Mouse (Mus musculus) adrenal gland, postnatal 4 days (tissue): ENCODE results near the gene Gm49673. TPM values are rescaled to one million over a fixed set of nuclear protein-coding genes. Genes with fewer than 3 reads are reported as not detected.
"Not testable (repeated sequence)": the region's sequence is repeated elsewhere in the genome, so short reads cannot be mapped to it uniquely, and the experiment has no call there.

Source experiments
- DNase-seq, 2 experiments: peaks; one replicate each; pipeline ENCODE4 v3.0.0; 2021 to 2022; ENCODE audit warnings: low spot score in 2 of 2, mixed read lengths in 2 of 2
- total RNA-seq, 2 experiments: library from RNA; stranded (reverse); gene quantifications; 2 replicates each; pipeline ENCODE4 v1.2.3; 2021

The Gm49673 gene
- total RNA-seq, 2 experiments from 2014 or later = 0.31 to 0.79 TPM

GRCm38 (mm10) chr17:8046178-8046577, 101.4 kb downstream of the Gm49673 start:
- peak in 1 of 2 experiments; percentile 13 for DNase-seq

- not testable (repeated sequence) for DNase-seq
Measured at GRCm38 (mm10) chr17:8041197-8041596, 106.4 kb downstream of the Gm49673 start.

GRCm38 (mm10) chr17:8039916-8040635, 107.5 kb downstream of the Gm49673 start:
- DNase-seq = not testable (repeated sequence)

GRCm38 (mm10) chr17:8036976-8037375, 110.6 kb downstream of the Gm49673 start:
- DNase-seq = not testable (repeated sequence)

Other genes starting within 250 kb of the Gm49673 start
- 1 to 10 TPM; 5.2 to 5.4 TPM for gene Tagap, start 221.8 kb downstream of the Gm49673 start, total RNA-seq
- 10 to 100 TPM; 41.7 to 44.3 TPM for gene Rsph3a, start 202.2 kb downstream of the Gm49673 start, total RNA-seq
- 10 to 100 TPM; 47.1 to 48.5 TPM for gene Rnaset2a, start 309 bp upstream of the Gm49673 start, total RNA-seq
- 10 to 100 TPM; 28.9 to 29.9 TPM for gene Fgfr1op, start 17.7 kb upstream of the Gm49673 start, total RNA-seq
- gene Ccr6, start 88.3 kb upstream of the Gm49673 start, total RNA-seq = not detected
- 100 to 1,000 TPM in 1 of 2 experiments, 10 to 100 TPM in 1; 97.6 to 134 TPM for gene Mpc1, start 135.1 kb upstream of the Gm49673 start, total RNA-seq
- gene Sft2d1, start 163.3 kb upstream of the Gm49673 start, total RNA-seq = 10 to 100 TPM; 47.7 to 49.2 TPM
- 1 to 10 TPM in 1 of 2 experiments, under 1 TPM in 1; 0.85 to 1.1 TPM for gene Prr18, start 189.7 kb upstream of the Gm49673 start, total RNA-seq
- gene T2, start 208.2 kb upstream of the Gm49673 start, total RNA-seq = under 1 TPM in 1 of 2 experiments, not detected in 1; 0.25 TPM